ENCODE assay signal across 9 mouse cellular contexts in genomic region chr9:43286870-43287269, GRCm38 (mm10). TPM values are rescaled to one million over a fixed set of nuclear protein-coding genes. Genes with fewer than 3 reads are reported as not detected.
A peak's percentile ranks its signal among the peaks of the same experiment; 100 is the strongest.
DNase-seq lines count a peak whose midpoint lies in the region; ATAC-seq and TF ChIP-seq lines count a peak whose summit lies in the region.
"Had no signal": no experiment of that assay in that cellular context is flagged by ENCODE, and none has a peak within 500 bp of the region (broad histone marks: within the 10 kb centered on the region; RNA-seq: fewer than 3 reads in every experiment).

No protein-coding gene starts in this region.

- ATAC-seq in CD4-positive, CD25-positive, alpha-beta regulatory T cell, adult 4 months: no peak
- ATAC-seq in forebrain, postnatal 0 days: peak; percentile 69
- ATAC-seq in intestine, embryonic 14.5 days (replicated peaks; ENCODE audit: low FRiP score, low TSS enrichment, low read depth): no peak
- peak; percentile 65 for ATAC-seq in midbrain, embryonic 13.5 days
- ATAC-seq in stomach, embryonic 16.5 days (ENCODE audit: insufficient read depth, low FRiP score): 0 out of 2 replicates have a peak, but pooled peaks have one; percentile 12

- no peaks in the 10 kb centered on the region for H3K4me1 ChIP-seq in forebrain, postnatal 0 days (ENCODE audit: insufficient read depth)
- H3K4me1 ChIP-seq in intestine, embryonic 14.5 days (replicated peaks; ENCODE audit: control insufficient read depth, insufficient read depth, low read length): no peaks in the 10 kb centered on the region
- H3K4me1 ChIP-seq in limb, embryonic 10.5 days: peaks cover 16% of the 10 kb centered on the region
- peaks cover 3% of the 10 kb centered on the region; the same call in 1 of the 2 replicates for H3K4me1 ChIP-seq in midbrain, embryonic 13.5 days (replicated peaks)
- no peaks in the 10 kb centered on the region for H3K4me1 ChIP-seq in stomach, embryonic 16.5 days (ENCODE audit: control insufficient read depth, insufficient read depth, low read length)

- WGBS in forebrain, postnatal 0 days: 2% methylated on average over 20 of the region's 20 CpGs
- whole genome bisulfite sequencing in intestine, embryonic 14.5 days: 3% methylated on average over 20 of the region's 20 CpGs
- under 1% methylated on average over 20 of the region's 20 CpGs for WGBS in limb, embryonic 10.5 days
- 2% methylated on average over 20 of the region's 20 CpGs for WGBS in midbrain, embryonic 13.5 days
- 3% methylated on average over 20 of the region's 20 CpGs for WGBS in stomach, embryonic 16.5 days

- H3K36me3 ChIP-seq in forebrain, postnatal 0 days (ENCODE audit: insufficient read depth): no peaks in the 10 kb centered on the region
- no peaks in the 10 kb centered on the region for H3K36me3 ChIP-seq in intestine, embryonic 14.5 days (ENCODE audit: control insufficient read depth, insufficient read depth, low read length)
- H3K36me3 ChIP-seq in limb, embryonic 10.5 days: no peaks in the 10 kb centered on the region
- H3K36me3 ChIP-seq in midbrain, embryonic 13.5 days: no peaks in the 10 kb centered on the region
- H3K36me3 ChIP-seq in stomach, embryonic 16.5 days (ENCODE audit: control insufficient read depth, insufficient read depth, low read length): no peaks in the 10 kb centered on the region
- H3K36me3 ChIP-seq: liver, embryonic 15.5 days had no signal

- DNase-seq in CD4-positive, CD25-positive, alpha-beta regulatory T cell, adult 2 months (ENCODE audit: low read depth, low spot score): peak; percentile 42
- DNase-seq in cerebellum, adult 9-10 months: peak; percentile 29
- DNase-seq in forebrain, postnatal 0 days: peak; percentile 74
- peak; percentile 94 for DNase-seq in intestine, embryonic 14.5 days (ENCODE audit: low spot score)
- DNase-seq in limb, embryonic 10.5 days (ENCODE audit: low spot score): peak; percentile 96

- H3K27ac ChIP-seq in forebrain, postnatal 0 days (ENCODE audit: low read depth, low read length): no peak overlapping the region
- H3K27ac ChIP-seq in intestine, embryonic 14.5 days (ENCODE audit: low read depth): no peak overlapping the region
- peak overlapping the region; percentile 85 for H3K27ac ChIP-seq in limb, embryonic 10.5 days
- no peak overlapping the region for H3K27ac ChIP-seq in midbrain, embryonic 13.5 days
- H3K27ac ChIP-seq in stomach, embryonic 16.5 days (ENCODE audit: low read length): no peak overlapping the region
- H3K27ac ChIP-seq: liver, embryonic 15.5 days had no signal

- H3K4me3 ChIP-seq in forebrain, postnatal 0 days (ENCODE audit: low read depth, low read length): no peak overlapping the region
- H3K4me3 ChIP-seq in intestine, embryonic 14.5 days (ENCODE audit: low read depth, low read length): no peak overlapping the region
- peak overlapping the region; percentile 40 for H3K4me3 ChIP-seq in limb, embryonic 10.5 days
- no peak overlapping the region for H3K4me3 ChIP-seq in midbrain, embryonic 13.5 days (replicated peaks)
- H3K4me3 ChIP-seq in stomach, embryonic 16.5 days (replicated peaks; ENCODE audit: low read length): no peak overlapping the region
- H3K4me3 ChIP-seq: liver, embryonic 15.5 days had no signal

- no peak overlapping the region; the same call in 1 of the 2 replicates for H3K9ac ChIP-seq in forebrain, postnatal 0 days
- H3K9ac ChIP-seq in intestine, embryonic 14.5 days (ENCODE audit: low read length): no peak overlapping the region
- no peak overlapping the region for H3K9ac ChIP-seq in midbrain, embryonic 13.5 days (replicated peaks)
- no peak overlapping the region for H3K9ac ChIP-seq in stomach, embryonic 16.5 days (ENCODE audit: low read length)
- H3K9ac ChIP-seq: liver, embryonic 15.5 days had no signal

- H3K9me3 ChIP-seq in forebrain, postnatal 0 days (ENCODE audit: low read length): no peaks in the 10 kb centered on the region
- H3K9me3 ChIP-seq in intestine, embryonic 14.5 days (ENCODE audit: control insufficient read depth, low read length): no peaks in the 10 kb centered on the region
- H3K9me3 ChIP-seq in limb, embryonic 10.5 days (replicated peaks): no peaks in the 10 kb centered on the region
- H3K9me3 ChIP-seq in midbrain, embryonic 13.5 days: no peaks in the 10 kb centered on the region
- no peaks in the 10 kb centered on the region for H3K9me3 ChIP-seq in stomach, embryonic 16.5 days (replicated peaks; ENCODE audit: control insufficient read depth, low read length)
- H3K9me3 ChIP-seq: liver, embryonic 15.5 days had no signal

- TF ChIP-seq CTCF in forebrain, postnatal 0 days (IDR thresholded peaks at IDR 0.05; ENCODE audit: low read depth): peak; percentile 91

- 0 out of 2 replicates have a peak overlapping the region, but pooled peaks have one; percentile 4 for H3K4me2 ChIP-seq in forebrain, postnatal 0 days (ENCODE audit: low read depth)
- H3K4me2 ChIP-seq in intestine, embryonic 14.5 days (ENCODE audit: low read length): peak overlapping the region; percentile 16; the same call in 1 of the 2 replicates
- H3K4me2 ChIP-seq in midbrain, embryonic 13.5 days (replicated peaks): peak overlapping the region; percentile 43
- H3K4me2 ChIP-seq in stomach, embryonic 16.5 days (ENCODE audit: low read depth, low read length): peak overlapping the region; percentile 12; the same call in 1 of the 2 replicates
- H3K4me2 ChIP-seq: liver, embryonic 15.5 days had no signal

- H3K27me3 ChIP-seq in forebrain, postnatal 0 days (ENCODE audit: insufficient read depth, low read length): no peaks in the 10 kb centered on the region
- H3K27me3 ChIP-seq in intestine, embryonic 14.5 days (replicated peaks; ENCODE audit: control insufficient read depth, insufficient read depth, low read length): no peaks in the 10 kb centered on the region
- peaks cover 10% of the 10 kb centered on the region; the same call in 1 of the 2 replicates for H3K27me3 ChIP-seq in limb, embryonic 10.5 days (ENCODE audit: low read depth, poor library complexity, severe bottlenecking)
- H3K27me3 ChIP-seq in midbrain, embryonic 13.5 days: peaks cover 28% of the 10 kb centered on the region
- no peaks in the 10 kb centered on the region for H3K27me3 ChIP-seq in stomach, embryonic 16.5 days (ENCODE audit: control insufficient read depth, insufficient read depth, low read length)

RNA-seq across cellular contexts. Expression of gene Trim29, which starts 23.8 kb away (rescaled TPM):
- polyA plus RNA-seq in CD4-positive, CD25-positive, alpha-beta regulatory T cell, adult 4 months (2017; shearing (Covaris generic)): not detected
- not detected in 2 replicates for total RNA-seq in forebrain, postnatal 0 days (2014; rRNA removed)
- 0.05 and 0.11 TPM in 2 replicates for polyA plus RNA-seq in forebrain, postnatal 0 days (2015; fragmentation: Nextera tagmentation; extraction: Ambion mirVana)
- 1.3 and 1.5 TPM in 2 replicates for polyA plus RNA-seq in intestine, embryonic 14.5 days (2014; fragmentation: Nextera tagmentation; extraction: Ambion mirVana)
- 5.8 and 5.9 TPM in 2 replicates for polyA plus RNA-seq in limb, embryonic 10.5 days (2016; fragmentation: Nextera tagmentation; extraction: Ambion mirVana)
- 0.11 TPM in 1 of 2 replicates, not detected in the other for polyA plus RNA-seq in midbrain, embryonic 13.5 days (2015; fragmentation: Nextera tagmentation; extraction: Ambion mirVana)
- polyA plus RNA-seq in stomach, embryonic 16.5 days (2015; fragmentation: Nextera tagmentation; extraction: Ambion mirVana): 54.1 and 69.6 TPM in 2 replicates

RNA-seq across cellular contexts. Expression of gene Oaf, which starts 47.2 kb away (rescaled TPM):
- polyA plus RNA-seq in CD4-positive, CD25-positive, alpha-beta regulatory T cell, adult 4 months (2017; shearing (Covaris generic)): under 1 TPM in 1 of 2 experiments, not detected in 1; 0.12 TPM
- 5.0 and 14.3 TPM in 2 replicates for total RNA-seq in forebrain, postnatal 0 days (2014; rRNA removed)
- polyA plus RNA-seq in forebrain, postnatal 0 days (2015; fragmentation: Nextera tagmentation; extraction: Ambion mirVana): 7.8 and 7.9 TPM in 2 replicates
- 108 and 118 TPM in 2 replicates for polyA plus RNA-seq in intestine, embryonic 14.5 days (2014; fragmentation: Nextera tagmentation; extraction: Ambion mirVana)
- 68.6 and 87.4 TPM in 2 replicates for polyA plus RNA-seq in limb, embryonic 10.5 days (2016; fragmentation: Nextera tagmentation; extraction: Ambion mirVana)
- 5.6 and 7.1 TPM in 2 replicates for polyA plus RNA-seq in midbrain, embryonic 13.5 days (2015; fragmentation: Nextera tagmentation; extraction: Ambion mirVana)
- 31.4 and 36.2 TPM in 2 replicates for polyA plus RNA-seq in stomach, embryonic 16.5 days (2015; fragmentation: Nextera tagmentation; extraction: Ambion mirVana)

Comparison
In these comparisons a context has a peak if more than half of its experiments do, and no peak if none do; other contexts are left out.
1. DNase-seq: peak in every context shown above with its lines; median percentile 96 in limb, embryonic 10.5 days; 94 in intestine, embryonic 14.5 days; 74 in forebrain, postnatal 0 days; 42 in CD4-positive, CD25-positive, alpha-beta regulatory T cell, adult 2 months; 29 in cerebellum, adult 9-10 months.
2. ATAC-seq: peak in forebrain, postnatal 0 days (single experiment), midbrain, embryonic 13.5 days (single experiment) and stomach, embryonic 16.5 days (single experiment); none in CD4-positive, CD25-positive, alpha-beta regulatory T cell, adult 4 months (single experiment) and intestine, embryonic 14.5 days (single experiment).
3. Peak in every context shown above with its lines, with median percentiles within 50 percentile points of each other: H3K4me2 ChIP-seq.